Mouse (Mus musculus) hindbrain, embryonic 16.5 days (tissue): Measurements from ENCODE around the gene Hectd3. TPM values are rescaled to one million over a fixed set of nuclear protein-coding genes. Genes with fewer than 3 reads are reported as not detected.

Experiments
- ATAC-seq: fragments of 200-750 bp; cut with Nextera tagmentation; 2 replicates; pipeline ENCODE4 v1.8.0; 2017; ENCODE audit warnings: moderate TSS enrichment, moderate library complexity
- H3K27ac ChIP-seq: fragments of 300-500 bp; sonication (generic); 2 replicates; pipeline ENCODE4 v1.5.1; 2014; ENCODE audit warnings: low read depth, mild to moderate bottlenecking, control low read depth, low read length, moderate library complexity
- H3K27me3 ChIP-seq: fragments of 300-500 bp; sonication (generic); replicated peaks from 2 replicates; pipeline ENCODE4 v1.6.1; 2014; ENCODE audit warnings: low read length; ENCODE audit not compliant: control insufficient read depth, insufficient read depth
- H3K36me3 ChIP-seq: fragments of 300-500 bp; sonication (generic); 2 replicates; pipeline ENCODE4 v1.6.1; 2014; ENCODE audit warnings: mild to moderate bottlenecking, low read length, moderate library complexity, mixed read lengths; ENCODE audit not compliant: control insufficient read depth, insufficient read depth
- H3K4me1 ChIP-seq: fragments of 300-500 bp; sonication (generic); 2 replicates; pipeline ENCODE4 v1.6.1; 2014; ENCODE audit warnings: low read depth, low read length; ENCODE audit not compliant: control insufficient read depth, insufficient read depth
- H3K4me2 ChIP-seq: fragments of 300-500 bp; sonication (generic); 2 replicates; pipeline ENCODE4 v1.6.1; 2014; ENCODE audit warnings: mild to moderate bottlenecking, low read length, control low read depth, moderate library complexity
- H3K4me3 ChIP-seq: fragments of 300-500 bp; sonication (generic); 2 replicates; pipeline ENCODE4 v1.5.1; 2014; ENCODE audit warnings: mild to moderate bottlenecking, low read length, control low read depth, moderate library complexity
- H3K9ac ChIP-seq: fragments of 300-500 bp; sonication (generic); 2 replicates; pipeline ENCODE4 v1.6.1; 2014; ENCODE audit warnings: low read depth, mild to moderate bottlenecking, control low read depth, low read length, moderate library complexity
- H3K9me3 ChIP-seq: fragments of 300-500 bp; sonication (generic); 2 replicates; pipeline ENCODE4 v1.6.1; 2014; ENCODE audit warnings: mild to moderate bottlenecking, low read length, moderate library complexity; ENCODE audit not compliant: control insufficient read depth
- whole genome bisulfite sequencing: fragments of 180-500 bp; shearing (Covaris S2); extraction: QIAGEN DNeasy Blood & Tissue Kit; methylation state at CpG from one replicate; pipeline ENCODE4 v1.1.7; 2014; 5-methylcytosine and 5-hydroxymethylcytosine counted together
- polyA plus RNA-seq: library from polyadenylated mRNA; unstranded; fragments of >200 nt; fragmentation: Nextera tagmentation; extraction: Ambion mirVana; gene quantifications from 2 replicates; pipeline ENCODE4 v1.2.1, GENCODE M21; 2015

Gene Hectd3
- polyA plus RNA-seq, 1 experiment from 2014 or later = 22.0 TPM

DNA sequence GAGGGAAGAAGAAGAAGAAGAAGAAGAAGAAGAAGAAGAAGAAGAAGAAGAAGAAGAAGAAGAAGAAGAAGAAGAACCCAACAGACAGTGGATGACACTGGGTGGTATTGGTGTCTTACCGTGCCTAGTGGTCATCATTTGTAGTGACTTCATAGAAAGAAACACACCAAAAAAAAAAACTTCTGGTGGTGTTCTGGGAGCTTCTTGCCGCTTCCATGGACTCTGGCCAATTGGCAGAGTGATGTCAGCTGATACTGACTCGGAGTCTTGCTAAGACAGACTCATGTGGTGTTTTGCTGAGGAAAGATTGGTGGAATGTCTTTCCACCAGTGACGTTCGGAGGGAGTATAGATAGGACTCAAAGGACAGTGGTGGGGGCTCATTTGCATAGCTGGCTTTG lies 15.1 kb downstream of the Hectd3 start:
- H3K36me3 ChIP-seq = no peaks in the 10 kb centered on the region
- H3K27ac ChIP-seq = no peak overlapping the region
- WGBS = 86% methylated on average over 5 of the region's 5 CpGs
- no peaks in the 10 kb centered on the region for H3K4me1 ChIP-seq
- no peak for ATAC-seq
- H3K4me2 ChIP-seq = no peak overlapping the region
- H3K9me3 ChIP-seq = no peaks in the 10 kb centered on the region
- no peaks in the 10 kb centered on the region for H3K27me3 ChIP-seq
- no peak overlapping the region for H3K9ac ChIP-seq
- H3K4me3 ChIP-seq = no peak overlapping the region

- H3K27ac ChIP-seq = no peak overlapping the region
- H3K36me3 ChIP-seq = no peaks in the 10 kb centered on the region
- H3K4me3 ChIP-seq = no peak overlapping the region
- whole genome bisulfite sequencing = 82% methylated on average over 6 of the region's 6 CpGs
- no peaks in the 10 kb centered on the region for H3K27me3 ChIP-seq
- no peak overlapping the region for H3K4me2 ChIP-seq
- H3K9me3 ChIP-seq = no peaks in the 10 kb centered on the region
- no peak overlapping the region for H3K9ac ChIP-seq
- H3K4me1 ChIP-seq = no peaks in the 10 kb centered on the region
- ATAC-seq = no peak
These were observed 18.5 kb downstream of the Hectd3 start for GRCm38 (mm10) chr4:117013596-117013995.

DNA sequence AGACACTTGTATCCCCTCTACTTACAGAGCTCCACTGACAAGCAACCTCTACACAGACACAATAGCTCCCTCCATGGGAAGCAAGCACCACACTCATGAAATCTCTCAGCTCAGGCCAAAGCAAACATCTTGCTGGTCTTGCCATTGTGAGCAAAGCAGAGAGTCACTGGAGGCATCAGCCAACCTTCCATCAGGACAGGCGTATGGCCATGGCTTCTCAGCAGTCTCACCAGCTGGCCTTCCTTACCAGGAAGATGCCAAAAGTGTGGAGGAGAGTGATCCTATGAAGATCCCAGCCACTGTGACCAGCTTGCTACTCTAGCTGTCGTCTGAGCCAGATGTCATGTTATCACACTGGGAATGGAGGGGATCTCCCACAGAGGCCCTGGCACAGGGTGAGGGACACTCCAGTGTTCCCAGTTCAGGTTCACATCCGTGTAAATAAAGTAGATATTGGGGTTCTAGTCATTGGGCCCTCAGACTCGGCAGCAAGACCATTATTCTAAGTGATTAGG lies 19.8 kb downstream of the Hectd3 start:
- no peak overlapping the region for H3K4me3 ChIP-seq
- no peaks in the 10 kb centered on the region for H3K36me3 ChIP-seq
- 74% methylated on average over 4 of the region's 4 CpGs for WGBS

GRCm38 (mm10) chr4:117017738-117018137 lies 22.6 kb downstream of the Hectd3 start:
- Histone ChIP-seq H3K27ac (no peak overlapping the region), H3K4me1 (peaks cover 6% of the 10 kb centered on the region), H3K27me3 (no peaks in the 10 kb centered on the region), H3K9me3 (no peaks in the 10 kb centered on the region), H3K4me3 (no peak overlapping the region), H3K4me2 (no peak overlapping the region), H3K9ac (no peak overlapping the region), H3K36me3 (peaks cover 5% of the 10 kb centered on the region)
- no peak for ATAC-seq
- WGBS = 91% methylated on average over 2 of the region's 2 CpGs

More for the DNA sequence above, 19.8 kb downstream of the Hectd3 start:
- ATAC-seq = no peak
- Histone ChIP-seq H3K9me3 (no peaks in the 10 kb centered on the region), H3K27me3 (no peaks in the 10 kb centered on the region), H3K4me1 (peaks cover under 1% of the 10 kb centered on the region), H3K4me2 (no peak overlapping the region), H3K9ac (no peak overlapping the region), H3K27ac (no peak overlapping the region)

DNA sequence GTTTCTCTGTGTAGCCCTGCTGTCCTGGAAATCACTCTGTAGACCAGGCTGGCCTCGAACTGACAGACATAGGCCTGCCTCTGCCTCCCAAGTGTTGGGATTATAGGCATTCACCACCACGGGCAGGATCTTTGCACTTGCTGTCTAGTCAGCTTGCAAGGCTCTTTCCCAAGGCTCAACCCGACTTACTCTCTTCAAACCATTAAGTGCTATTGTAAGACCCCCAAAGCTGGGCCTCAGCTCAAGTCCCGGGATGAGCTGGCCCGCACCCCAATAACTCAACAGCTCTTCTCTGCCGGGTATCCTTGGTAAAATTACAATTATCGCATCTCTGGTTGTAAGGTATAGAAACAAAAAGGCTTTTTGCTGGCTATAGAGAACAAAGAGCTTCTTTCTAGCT lies 23.2 kb downstream of the Hectd3 start:
- H3K9ac ChIP-seq = no peak overlapping the region
- no peak for ATAC-seq
- no peak overlapping the region for H3K4me3 ChIP-seq
- peaks cover 5% of the 10 kb centered on the region for H3K36me3 ChIP-seq
- no peaks in the 10 kb centered on the region for H3K27me3 ChIP-seq
- 87% methylated on average over 7 of the region's 7 CpGs for WGBS
- H3K4me2 ChIP-seq = no peak overlapping the region
- H3K27ac ChIP-seq = no peak overlapping the region
- H3K9me3 ChIP-seq = no peaks in the 10 kb centered on the region
- peaks cover 6% of the 10 kb centered on the region for H3K4me1 ChIP-seq

DNA sequence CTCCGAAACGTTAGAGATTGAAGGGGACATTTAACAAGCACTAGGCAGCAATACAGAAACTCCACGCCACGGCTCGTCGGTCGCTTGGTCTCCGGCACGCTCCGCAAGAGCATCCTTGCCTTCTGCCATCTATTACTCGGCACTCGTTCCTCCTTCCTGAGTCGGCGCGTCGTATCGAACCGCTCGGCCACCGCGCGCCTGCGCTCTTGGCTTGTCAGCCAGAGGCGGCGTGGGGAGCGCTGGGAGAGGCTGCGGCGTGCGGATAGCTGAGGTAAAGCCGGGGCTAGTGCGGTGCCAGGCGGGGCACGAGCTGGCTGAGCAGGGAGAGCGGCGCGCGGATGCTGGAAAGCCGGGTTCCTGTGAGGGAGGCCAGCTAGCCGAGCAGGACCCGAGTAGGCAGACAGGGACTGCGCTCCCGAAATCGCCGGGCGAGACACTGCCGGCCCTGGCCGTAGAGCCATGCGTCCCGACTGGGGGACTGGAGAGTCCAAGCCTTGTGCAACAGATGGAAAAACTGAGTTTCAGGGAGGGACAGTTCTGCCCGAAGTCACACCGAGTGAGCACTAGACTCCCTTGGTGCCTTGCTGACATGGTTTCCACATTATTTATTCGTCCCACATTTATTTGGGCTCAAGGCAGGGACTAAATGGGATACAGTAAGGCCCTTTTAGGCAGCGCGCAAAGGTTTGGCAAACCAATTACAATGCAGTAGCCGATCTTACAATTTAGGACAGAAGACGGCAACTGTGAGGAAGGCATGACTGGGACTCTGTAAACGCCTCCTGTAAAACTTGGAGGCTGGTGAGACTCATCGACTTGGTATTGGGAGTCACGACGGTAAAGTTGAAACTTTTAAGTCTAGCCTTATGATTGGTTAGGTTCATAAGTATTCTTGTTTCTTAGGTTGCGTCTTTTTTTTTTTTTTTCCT lies 24.4 kb downstream of the Hectd3 start, which contains the start of gene Eif2b3:
Gene Eif2b3 (plus strand): TSS at position 197 of the 929 bp plus-strand sequence.
- no peaks in the 10 kb centered on the region for H3K27me3 ChIP-seq
- H3K27ac ChIP-seq = peak within 1 kb of the TSS; percentile 69; the same call in 1 of the 2 replicates
- peaks cover 6% of the 10 kb centered on the region for H3K4me1 ChIP-seq
- no peaks in the 10 kb centered on the region for H3K9me3 ChIP-seq
- H3K4me3 ChIP-seq = peak within 1 kb of the TSS; percentile 86
- ATAC-seq = peak; percentile 96
- peak within 1 kb of the TSS; percentile 74 for H3K4me2 ChIP-seq
- H3K36me3 ChIP-seq = peaks cover 5% of the 10 kb centered on the region
- H3K9ac ChIP-seq = peak within 1 kb of the TSS; percentile 84
- under 1% methylated on average over 58 of the region's 61 CpGs for WGBS

GRCm38 (mm10) chr4:117023469-117023868 lies 28.4 kb downstream of the Hectd3 start:
- WGBS = 97% methylated on average over 4 of the region's 4 CpGs
- peaks cover 6% of the 10 kb centered on the region for H3K4me1 ChIP-seq
- H3K36me3 ChIP-seq = peaks cover 7% of the 10 kb centered on the region
- no peak overlapping the region for H3K27ac ChIP-seq
- no peak overlapping the region for H3K4me3 ChIP-seq
- no peaks in the 10 kb centered on the region for H3K27me3 ChIP-seq
- H3K9ac ChIP-seq = no peak overlapping the region
- no peak overlapping the region for H3K4me2 ChIP-seq
- H3K9me3 ChIP-seq = no peaks in the 10 kb centered on the region
- ATAC-seq = no peak

GRCm38 (mm10) chr4:117031105-117031504 lies 36.0 kb downstream of the Hectd3 start:
- Histone ChIP-seq H3K4me3 (no peak overlapping the region), H3K4me2 (no peak overlapping the region), H3K4me1 (no peaks in the 10 kb centered on the region), H3K36me3 (peaks cover 2% of the 10 kb centered on the region), H3K9ac (no peak overlapping the region), H3K27me3 (no peaks in the 10 kb centered on the region), H3K9me3 (no peaks in the 10 kb centered on the region), H3K27ac (no peak overlapping the region)
- no peak for ATAC-seq
- WGBS = 82% methylated on average over 1 of the region's 1 CpGs

- WGBS = 15% methylated on average over 9 of the region's 9 CpGs
- no peak overlapping the region for H3K4me3 ChIP-seq
- no peak overlapping the region for H3K9ac ChIP-seq
- H3K27ac ChIP-seq = peak overlapping the region; percentile 81
- H3K27me3 ChIP-seq = no peaks in the 10 kb centered on the region
- ATAC-seq = peak; percentile 54
- H3K4me2 ChIP-seq = peak overlapping the region; percentile 22
- H3K9me3 ChIP-seq = no peaks in the 10 kb centered on the region
- H3K4me1 ChIP-seq = peaks cover 17% of the 10 kb centered on the region
- H3K36me3 ChIP-seq = 0 out of 2 replicates have a peak, but pooled peaks cover 2% of the 10 kb centered on the region
These were observed 45.0 kb downstream of the Hectd3 start for GRCm38 (mm10) chr4:117039925-117040687.
